30 mouse cellular contexts compared by ENCODE assay signal in the genomic region with DNA sequence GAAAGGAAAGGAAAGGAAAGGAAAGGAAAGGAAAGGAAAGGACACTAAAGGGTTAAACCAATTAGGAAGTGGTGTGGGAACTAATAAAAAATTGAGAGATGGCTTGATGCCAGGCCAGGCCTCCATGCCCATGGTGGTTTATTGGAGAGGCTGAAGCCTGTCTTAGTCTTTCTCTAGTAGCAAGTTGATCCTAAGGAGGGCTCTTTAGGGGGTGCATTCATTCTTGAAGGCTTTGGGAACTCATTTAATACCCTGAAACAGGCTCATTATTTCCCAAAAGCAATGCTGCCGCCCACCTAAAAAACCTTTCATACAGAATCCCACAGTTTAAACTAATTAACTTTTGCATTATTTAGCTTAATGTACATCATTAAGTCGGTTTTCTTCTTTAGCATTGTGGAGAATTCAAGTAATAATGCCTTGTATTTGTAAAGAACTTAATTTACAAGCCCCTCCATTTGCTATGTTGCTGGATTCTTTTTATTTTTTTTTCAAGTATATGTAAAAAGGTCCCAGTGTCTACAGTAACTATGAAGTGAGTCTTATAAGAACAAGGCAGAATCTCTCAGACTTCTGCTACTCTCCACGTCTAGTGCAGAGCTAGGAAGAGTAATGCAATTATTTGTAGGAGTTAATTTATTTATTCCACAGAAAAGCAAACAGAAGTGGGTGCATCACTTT.
A peak's percentile ranks its signal among the peaks of the same experiment; 100 is the strongest.
DNase-seq lines count a peak whose midpoint lies in the region; ATAC-seq lines count a peak whose summit lies in the region.
"Had no signal": no experiment of that assay in that cellular context is flagged by ENCODE, and none has a peak within 500 bp of the region (broad histone marks: within the 10 kb centered on the region; RNA-seq: fewer than 3 reads in every experiment).

No protein-coding gene starts in this region.

- no peak overlapping the region for H3K27ac ChIP-seq in embryonic facial prominence, embryonic 11.5 days (replicated peaks; ENCODE audit: low read depth, low read length)
- no peak overlapping the region for H3K27ac ChIP-seq in embryonic facial prominence, embryonic 10.5 days (replicated peaks)
- no peak overlapping the region for H3K27ac ChIP-seq in limb, embryonic 11.5 days (replicated peaks; ENCODE audit: low read depth, low read length)
- no peak overlapping the region for H3K27ac ChIP-seq in limb, embryonic 10.5 days
- H3K27ac ChIP-seq in forebrain, embryonic 14.5 days (ENCODE audit: low read depth, low read length), result no peak overlapping the region
- H3K27ac ChIP-seq in limb, embryonic 13.5 days, result no peak overlapping the region
- H3K27ac ChIP-seq in heart, embryonic 11.5 days (ENCODE audit: low read depth, low read length), result no peak overlapping the region
- H3K27ac ChIP-seq: embryonic facial prominence, embryonic 12.5 days; intestine, embryonic 15.5 days; layer of hippocampus, adult 2 months; left cerebral cortex, adult 2 months; liver, embryonic 14.5 days; midbrain, embryonic 10.5 days; neural tube, embryonic 12.5 days had no signal

- WGBS in embryonic facial prominence, embryonic 11.5 days, result 55% methylated on average over 3 of the region's 3 CpGs
- 54% methylated on average over 3 of the region's 3 CpGs for WGBS in embryonic facial prominence, embryonic 10.5 days
- WGBS in limb, embryonic 11.5 days, result 50% methylated on average over 3 of the region's 3 CpGs
- 68% methylated on average over 3 of the region's 3 CpGs for WGBS in limb, embryonic 10.5 days
- 5% methylated on average over 3 of the region's 3 CpGs for WGBS in forebrain, embryonic 14.5 days
- WGBS in limb, embryonic 13.5 days, result 36% methylated on average over 3 of the region's 3 CpGs
- 50% methylated on average over 3 of the region's 3 CpGs for WGBS in heart, embryonic 11.5 days (ENCODE audit: insufficient replicate concordance)

- H3K9ac ChIP-seq in embryonic facial prominence, embryonic 11.5 days (replicated peaks; ENCODE audit: low read length), result no peak overlapping the region
- H3K9ac ChIP-seq in limb, embryonic 11.5 days (ENCODE audit: low read length), result no peak overlapping the region
- no peak overlapping the region for H3K9ac ChIP-seq in forebrain, embryonic 14.5 days (ENCODE audit: low read length)
- no peak overlapping the region for H3K9ac ChIP-seq in limb, embryonic 13.5 days
- H3K9ac ChIP-seq in heart, embryonic 11.5 days (ENCODE audit: low read depth, low read length), result no peak overlapping the region
- H3K9ac ChIP-seq: embryonic facial prominence, embryonic 12.5 days; heart, embryonic 12.5 days; intestine, embryonic 15.5 days; liver, embryonic 14.5 days; neural tube, embryonic 12.5 days had no signal

- no peak for ATAC-seq in embryonic facial prominence, embryonic 11.5 days (replicated peaks; ENCODE audit: insufficient number of reproducible peaks, low FRiP score, low TSS enrichment, low read depth)
- no peak for ATAC-seq in limb, embryonic 11.5 days (ENCODE audit: insufficient number of reproducible peaks, low FRiP score, low TSS enrichment, low read depth)
- peak; percentile 93 for ATAC-seq in forebrain, embryonic 14.5 days
- peak; percentile 61; the same call in 1 of the 2 replicates for ATAC-seq in limb, embryonic 13.5 days (ENCODE audit: low FRiP score, low read depth)
- ATAC-seq in heart, embryonic 11.5 days (replicated peaks; ENCODE audit: insufficient number of reproducible peaks, low FRiP score, low TSS enrichment), result no peak
- ATAC-seq: hindbrain, embryonic 16.5 days; intestine, embryonic 15.5 days; Patski had no signal

- H3K36me3 ChIP-seq in embryonic facial prominence, embryonic 11.5 days (replicated peaks; ENCODE audit: control insufficient read depth, insufficient read depth, low read depth, low read length), result no peaks in the 10 kb centered on the region
- no peaks in the 10 kb centered on the region for H3K36me3 ChIP-seq in embryonic facial prominence, embryonic 10.5 days (replicated peaks)
- no peaks in the 10 kb centered on the region for H3K36me3 ChIP-seq in limb, embryonic 11.5 days (ENCODE audit: control insufficient read depth, insufficient read depth, low read length)
- no peaks in the 10 kb centered on the region for H3K36me3 ChIP-seq in limb, embryonic 10.5 days
- no peaks in the 10 kb centered on the region for H3K36me3 ChIP-seq in forebrain, embryonic 14.5 days (ENCODE audit: control insufficient read depth, insufficient read depth, low read length)
- no peaks in the 10 kb centered on the region for H3K36me3 ChIP-seq in limb, embryonic 13.5 days
- no peaks in the 10 kb centered on the region for H3K36me3 ChIP-seq in heart, embryonic 11.5 days (ENCODE audit: control insufficient read depth, insufficient read depth, low read length)
- H3K36me3 ChIP-seq: embryonic facial prominence, embryonic 12.5 days; heart, embryonic 12.5 days; intestine, embryonic 15.5 days; midbrain, embryonic 10.5 days; neural tube, embryonic 12.5 days had no signal

- DNase-seq in embryonic facial prominence, embryonic 11.5 days (ENCODE audit: low spot score), result peak; percentile 4
- DNase-seq in embryonic facial prominence, embryonic 10.5 days (ENCODE audit: low spot score), result no peak
- peak; percentile 29 for DNase-seq in limb, embryonic 11.5 days (ENCODE audit: low spot score)
- no peak for DNase-seq in limb, embryonic 10.5 days (ENCODE audit: low spot score)
- peak; percentile 87 for DNase-seq in forebrain, embryonic 14.5 days (ENCODE audit: low spot score)
- no peak for DNase-seq in spleen, postnatal 36 days (ENCODE audit: low spot score in 2 of 2)
- DNase-seq: adrenal gland, postnatal 10 days; cerebellum, adult 11 months; cerebellum, adult 9-11 months; gastrocnemius, postnatal 10 days; heart, postnatal 4 days; kidney, adult 2 months; kidney, postnatal 36 days; liver; lung, adult 2 months; right cerebral cortex, postnatal 25 days; thymus, postnatal 14 days had no signal

- no peaks in the 10 kb centered on the region for H3K27me3 ChIP-seq in embryonic facial prominence, embryonic 11.5 days (ENCODE audit: control insufficient read depth, insufficient read depth, low read length)
- no peaks in the 10 kb centered on the region for H3K27me3 ChIP-seq in embryonic facial prominence, embryonic 10.5 days (replicated peaks; ENCODE audit: low read depth, poor library complexity, severe bottlenecking)
- no peaks in the 10 kb centered on the region for H3K27me3 ChIP-seq in limb, embryonic 11.5 days (ENCODE audit: control insufficient read depth, insufficient read depth, low read length)
- H3K27me3 ChIP-seq in limb, embryonic 10.5 days (ENCODE audit: low read depth, poor library complexity, severe bottlenecking), result no peaks in the 10 kb centered on the region
- H3K27me3 ChIP-seq in forebrain, embryonic 14.5 days (replicated peaks; ENCODE audit: control insufficient read depth, insufficient read depth, low read length), result peaks cover 25% of the 10 kb centered on the region
- H3K27me3 ChIP-seq in limb, embryonic 13.5 days, result no peaks in the 10 kb centered on the region
- no peaks in the 10 kb centered on the region for H3K27me3 ChIP-seq in heart, embryonic 11.5 days (ENCODE audit: control insufficient read depth, insufficient read depth, low read length)
- H3K27me3 ChIP-seq: embryonic facial prominence, embryonic 12.5 days; heart, embryonic 12.5 days; intestine, embryonic 15.5 days; neural tube, embryonic 12.5 days had no signal

- no peaks in the 10 kb centered on the region for H3K4me1 ChIP-seq in embryonic facial prominence, embryonic 11.5 days (ENCODE audit: control insufficient read depth, insufficient read depth, low read length)
- no peaks in the 10 kb centered on the region for H3K4me1 ChIP-seq in embryonic facial prominence, embryonic 10.5 days
- no peaks in the 10 kb centered on the region for H3K4me1 ChIP-seq in limb, embryonic 11.5 days (ENCODE audit: control insufficient read depth, insufficient read depth, low read length)
- no peaks in the 10 kb centered on the region for H3K4me1 ChIP-seq in limb, embryonic 10.5 days
- H3K4me1 ChIP-seq in forebrain, embryonic 14.5 days (ENCODE audit: control insufficient read depth, insufficient read depth, low read length), result no peaks in the 10 kb centered on the region
- H3K4me1 ChIP-seq in limb, embryonic 13.5 days, result 0 out of 2 replicates have a peak, but pooled peaks cover 3% of the 10 kb centered on the region
- H3K4me1 ChIP-seq in heart, embryonic 11.5 days (ENCODE audit: control insufficient read depth, insufficient read depth, low read length), result no peaks in the 10 kb centered on the region
- H3K4me1 ChIP-seq: embryonic facial prominence, embryonic 12.5 days; heart, embryonic 12.5 days; intestine, embryonic 15.5 days; midbrain, embryonic 10.5 days; neural tube, embryonic 12.5 days had no signal

- H3K4me2 ChIP-seq in embryonic facial prominence, embryonic 11.5 days (ENCODE audit: low read depth, low read length), result no peak overlapping the region
- H3K4me2 ChIP-seq in limb, embryonic 11.5 days (ENCODE audit: low read depth, severe bottlenecking), result no peak overlapping the region
- H3K4me2 ChIP-seq in forebrain, embryonic 14.5 days (ENCODE audit: low read length), result no peak overlapping the region
- no peak overlapping the region for H3K4me2 ChIP-seq in limb, embryonic 13.5 days (replicated peaks)
- no peak overlapping the region for H3K4me2 ChIP-seq in heart, embryonic 11.5 days
- H3K4me2 ChIP-seq: embryonic facial prominence, embryonic 12.5 days; heart, embryonic 12.5 days; intestine, embryonic 15.5 days; neural tube, embryonic 12.5 days had no signal

- no peak overlapping the region for H3K4me3 ChIP-seq in embryonic facial prominence, embryonic 11.5 days (ENCODE audit: low read depth, low read length)
- no peak overlapping the region for H3K4me3 ChIP-seq in embryonic facial prominence, embryonic 10.5 days
- no peak overlapping the region for H3K4me3 ChIP-seq in limb, embryonic 11.5 days (ENCODE audit: low read depth, low read length)
- no peak overlapping the region for H3K4me3 ChIP-seq in limb, embryonic 10.5 days
- no peak overlapping the region for H3K4me3 ChIP-seq in forebrain, embryonic 14.5 days (ENCODE audit: low read depth, low read length)
- H3K4me3 ChIP-seq in limb, embryonic 13.5 days, result no peak overlapping the region
- H3K4me3 ChIP-seq in heart, embryonic 11.5 days (ENCODE audit: low read depth, low read length), result no peak overlapping the region
- H3K4me3 ChIP-seq: embryonic facial prominence, embryonic 12.5 days; heart, embryonic 12.5 days; intestine, embryonic 15.5 days; layer of hippocampus, adult 2 months; left cerebral cortex, adult 2 months; midbrain, embryonic 10.5 days; myocyte; neural tube, embryonic 12.5 days had no signal

- H3K9me3 ChIP-seq in embryonic facial prominence, embryonic 11.5 days (replicated peaks; ENCODE audit: control insufficient read depth, low read length), result no peaks in the 10 kb centered on the region
- no peaks in the 10 kb centered on the region for H3K9me3 ChIP-seq in embryonic facial prominence, embryonic 10.5 days
- H3K9me3 ChIP-seq in limb, embryonic 11.5 days (ENCODE audit: control insufficient read depth, low read length), result no peaks in the 10 kb centered on the region
- H3K9me3 ChIP-seq in limb, embryonic 10.5 days (replicated peaks), result no peaks in the 10 kb centered on the region
- no peaks in the 10 kb centered on the region for H3K9me3 ChIP-seq in forebrain, embryonic 14.5 days (replicated peaks; ENCODE audit: control insufficient read depth, low read length)
- H3K9me3 ChIP-seq in limb, embryonic 13.5 days, result no peaks in the 10 kb centered on the region
- no peaks in the 10 kb centered on the region for H3K9me3 ChIP-seq in heart, embryonic 11.5 days (replicated peaks; ENCODE audit: control insufficient read depth, low read length)
- H3K9me3 ChIP-seq: embryonic facial prominence, embryonic 12.5 days; heart, embryonic 12.5 days; intestine, embryonic 15.5 days; midbrain, embryonic 10.5 days; neural tube, embryonic 12.5 days had no signal

Comparison
In these comparisons a context has a peak if more than half of its experiments do, and no peak if none do; other contexts are left out.
1. ATAC-seq: peak in forebrain, embryonic 14.5 days (single experiment) and limb, embryonic 13.5 days (single experiment); none in embryonic facial prominence, embryonic 11.5 days (single experiment), limb, embryonic 11.5 days (single experiment) and heart, embryonic 11.5 days (single experiment).
2. DNase-seq: peak in embryonic facial prominence, embryonic 11.5 days (single experiment), limb, embryonic 11.5 days (single experiment) and forebrain, embryonic 14.5 days (single experiment); none in embryonic facial prominence, embryonic 10.5 days (single experiment), limb, embryonic 10.5 days (single experiment) and spleen, postnatal 36 days (0 of 2).